Mouse (Mus musculus) CD8-positive naive resting alpha-beta T cell, adult 2 months (primary cell): ENCODE data around the gene Gpr156.

ENCODE experiments used
- DNase-seq, 2 experiments: peaks; one replicate each; pipeline ENCODE4 v3.0.0; 2022; ENCODE audit warnings: low read depth in 2 of 2, low spot score in 2 of 2

Gene Gpr156

DNA sequence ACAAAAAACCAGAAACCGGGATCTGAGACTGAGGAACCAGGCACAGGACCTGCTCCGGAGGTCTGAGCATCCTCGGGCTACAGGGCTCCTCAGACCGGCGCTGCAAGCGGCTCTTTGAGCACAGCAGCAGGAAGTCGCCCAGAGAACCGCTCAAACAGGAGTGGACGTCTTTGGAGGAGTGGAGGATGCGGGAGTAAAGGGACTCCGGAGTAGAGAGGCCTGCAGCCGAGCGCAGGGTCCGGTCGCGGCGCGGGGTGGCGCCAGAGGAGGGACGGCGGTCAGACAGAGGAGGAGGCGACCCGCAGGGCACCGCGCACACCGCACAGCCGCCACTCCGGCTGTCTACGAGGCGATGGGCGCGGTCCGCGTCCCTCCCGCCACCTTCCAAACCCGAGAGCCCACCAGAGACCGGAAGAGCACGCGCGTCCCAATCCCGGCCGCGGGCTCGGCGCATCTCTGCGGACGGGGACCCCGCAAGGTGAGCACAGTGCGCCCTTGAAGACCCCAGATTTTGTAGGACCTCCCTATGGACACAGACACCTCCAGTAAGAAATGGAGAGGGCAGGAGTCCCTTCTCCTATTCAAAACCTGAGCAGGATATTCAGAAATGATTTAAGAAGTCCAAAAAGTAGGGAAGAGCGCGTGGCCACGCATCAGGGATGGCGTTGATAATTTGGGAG is at the start of gene Gpr156:
TSS of gene Gpr156 (plus strand) at position 359 of the 680 bp plus-strand sequence.
- no peak for DNase-seq

- peak; percentile 73 to 74 for DNase-seq
These were observed 48.3 kb upstream of the Gpr156 start, which contains the start of gene Lrrc58 for GRCm38 (mm10) chr16:37867791-37868505. TSS of gene Lrrc58 (plus strand) at chr16:37868389.

DNA sequence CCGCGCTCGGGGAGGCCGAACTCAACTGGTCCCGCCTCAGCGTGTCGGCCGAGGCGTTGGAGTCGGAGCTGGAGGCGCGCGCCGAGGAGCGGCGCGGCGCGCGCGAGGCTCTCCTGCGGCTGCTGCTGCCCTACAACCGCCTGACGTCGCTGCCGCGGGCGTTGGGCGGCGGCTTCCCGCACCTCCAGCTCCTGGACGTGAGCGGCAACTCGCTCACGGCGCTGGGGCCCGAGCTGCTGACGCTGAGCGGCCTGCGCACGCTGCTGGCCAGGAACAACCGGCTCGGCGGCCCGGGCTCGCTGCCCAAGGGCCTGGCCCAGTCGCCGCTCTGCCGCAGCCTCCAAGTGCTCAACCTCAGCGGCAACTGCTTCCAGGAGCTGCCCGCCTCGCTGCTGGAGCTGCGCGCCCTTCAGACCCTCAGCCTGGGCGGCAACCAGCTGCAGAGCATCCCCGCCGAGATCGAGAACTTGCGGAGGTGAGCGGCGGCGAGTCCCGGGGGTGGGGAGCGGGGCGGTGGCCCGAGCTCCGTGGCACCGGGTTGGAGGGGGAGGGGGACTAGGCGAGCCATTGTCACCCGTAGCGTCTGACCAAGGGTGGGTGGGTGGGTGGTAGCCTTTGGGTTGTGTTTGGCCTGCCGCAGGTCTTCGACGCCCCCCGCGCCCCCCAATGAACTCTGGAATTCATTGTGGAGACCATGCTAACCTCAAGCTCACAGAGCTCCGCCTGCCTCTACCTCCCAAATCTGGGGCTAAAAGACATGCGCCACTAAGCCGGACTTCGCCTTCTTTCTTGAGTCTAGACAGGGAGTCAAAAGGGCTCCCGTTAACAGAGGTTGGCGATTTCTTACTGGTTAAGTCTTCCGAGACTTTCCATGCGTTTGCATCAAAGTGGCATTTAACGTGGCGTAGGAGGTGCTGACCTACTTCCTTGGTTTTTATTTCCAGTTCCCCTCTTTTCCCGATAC is 47.5 kb upstream of the Gpr156 start:
- DNase-seq = no peak

DNA sequence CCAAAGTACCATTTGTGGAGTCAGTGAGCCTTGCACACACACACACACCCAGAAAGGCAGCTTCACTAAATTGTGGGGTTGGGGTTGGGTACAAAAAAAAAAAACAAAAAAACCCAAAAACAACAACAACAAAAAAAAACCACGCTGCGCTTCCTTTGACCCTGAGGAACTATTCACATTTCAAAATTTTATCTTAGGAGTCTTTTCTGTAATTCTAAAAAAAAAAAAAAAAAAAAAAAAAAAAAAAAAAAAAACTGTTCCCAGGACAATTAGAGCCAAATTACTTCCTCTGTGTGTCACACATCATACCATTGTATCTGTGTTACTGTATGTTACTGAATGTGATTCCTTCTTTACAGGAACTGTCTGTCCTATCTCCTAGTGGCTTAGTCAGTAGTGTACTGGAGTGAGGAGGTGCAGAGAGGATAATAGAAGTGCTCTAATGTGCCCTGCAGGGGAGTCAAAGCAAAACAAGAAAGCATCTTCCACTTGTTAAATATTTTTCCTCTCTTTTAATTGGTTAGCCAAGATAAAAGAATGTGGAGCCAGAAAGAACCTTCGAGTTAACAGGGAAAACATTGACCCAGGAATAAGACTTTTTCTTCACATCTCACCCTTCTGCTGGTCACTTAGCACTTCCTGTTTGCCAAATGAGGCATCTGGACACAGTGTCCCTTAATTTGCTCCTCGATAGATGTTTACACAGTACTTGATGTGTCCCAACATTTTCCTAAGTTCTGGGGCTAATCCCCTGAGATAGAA is 46.6 kb upstream of the Gpr156 start:
- no peak for DNase-seq

DNA sequence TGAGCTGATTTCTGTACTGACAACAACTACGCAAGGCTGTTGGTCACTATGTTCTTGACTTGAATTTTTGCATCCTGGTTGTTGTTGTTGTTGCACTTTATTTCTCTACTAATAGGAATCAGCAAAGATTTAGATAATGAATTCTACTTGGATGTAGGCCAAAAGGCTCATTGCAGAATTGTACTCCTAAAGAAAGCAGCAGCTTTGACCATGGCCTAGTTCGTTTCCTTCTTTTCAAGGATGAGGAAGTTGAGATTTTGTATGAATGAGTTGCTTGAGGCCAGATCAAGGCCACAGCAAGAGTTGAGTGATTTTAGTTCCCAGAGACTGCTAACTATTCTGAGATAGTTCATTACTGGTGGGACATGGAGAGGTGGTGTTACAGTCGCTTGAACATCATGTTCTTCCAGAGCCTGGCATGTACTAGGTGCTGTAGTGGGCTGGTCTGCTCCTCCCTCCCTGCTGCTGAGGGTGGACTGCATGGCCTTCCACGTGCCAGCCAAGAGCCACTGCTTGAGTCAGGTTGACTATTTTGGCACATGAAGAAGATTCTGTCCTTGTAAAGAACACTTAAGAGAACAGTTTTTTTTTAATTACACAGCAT is 45.1 kb upstream of the Gpr156 start:
- no peak for DNase-seq

- DNase-seq = no peak
These were observed 41.6 kb upstream of the Gpr156 start for GRCm38 (mm10) chr16:37874501-37875235.

GRCm38 (mm10) chr16:37877406-37877805 is 38.9 kb upstream of the Gpr156 start:
- DNase-seq = no peak

DNA sequence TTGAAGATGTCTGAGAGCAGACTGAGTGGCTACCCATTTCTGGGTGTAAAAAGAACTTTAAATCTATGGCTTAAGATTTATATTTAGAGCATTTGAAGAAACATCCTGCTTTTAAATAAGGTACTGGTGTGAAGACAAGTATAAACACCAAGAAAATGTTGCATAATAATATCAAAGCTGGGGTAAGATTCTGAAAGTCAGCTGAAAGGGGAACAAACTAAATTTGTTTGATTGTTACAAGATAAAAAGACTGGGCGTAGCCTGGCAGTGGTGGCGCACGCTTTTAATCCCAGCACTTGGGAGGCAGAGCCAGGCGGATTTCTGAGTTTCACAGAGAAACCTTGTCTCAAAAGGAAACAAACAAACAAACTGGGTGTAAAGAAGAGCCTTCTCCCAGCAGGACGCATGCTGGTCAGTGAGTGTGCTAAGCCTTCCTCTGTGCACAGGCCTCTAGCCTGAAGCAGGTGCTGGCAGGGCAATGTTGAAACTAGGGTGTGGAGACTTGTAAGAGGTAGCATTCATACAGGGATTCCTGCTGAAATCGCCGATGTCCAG is 37.3 kb upstream of the Gpr156 start:
- no peak for DNase-seq

DNA sequence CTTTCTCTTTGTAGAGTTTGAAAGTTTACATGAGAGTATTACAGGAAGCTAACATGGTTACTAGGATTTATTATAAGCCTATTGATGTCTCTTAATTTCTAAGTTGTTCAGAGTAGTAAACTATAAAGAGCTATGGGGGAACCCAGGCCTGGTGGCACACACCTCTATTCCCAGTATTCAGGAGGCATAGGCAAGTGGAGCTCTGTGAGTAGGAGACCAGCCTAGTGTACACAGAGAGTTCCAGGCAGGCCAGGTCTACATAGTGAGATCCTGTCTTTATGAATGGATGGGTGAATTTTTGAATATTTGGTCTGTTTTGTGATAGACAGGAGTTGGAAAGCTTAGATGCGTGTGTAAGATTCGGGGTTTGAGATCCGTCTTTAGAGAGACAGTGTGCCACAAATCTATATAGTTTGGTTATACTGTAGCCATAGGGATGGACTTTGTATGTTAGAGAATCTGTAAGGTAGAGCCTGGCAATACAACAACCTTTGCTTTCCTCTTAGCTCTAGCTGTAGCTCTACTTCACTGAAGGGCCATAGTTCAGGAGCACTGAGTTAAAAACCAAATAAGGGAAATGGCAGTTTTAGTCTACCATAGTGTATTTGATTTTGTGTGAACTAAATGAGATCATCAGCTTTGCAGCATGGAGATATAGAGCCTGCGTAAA is 36.4 kb upstream of the Gpr156 start:
- no peak for DNase-seq

- no peak for DNase-seq
These were observed 35.1 kb upstream of the Gpr156 start for GRCm38 (mm10) chr16:37881168-37881567.

DNA sequence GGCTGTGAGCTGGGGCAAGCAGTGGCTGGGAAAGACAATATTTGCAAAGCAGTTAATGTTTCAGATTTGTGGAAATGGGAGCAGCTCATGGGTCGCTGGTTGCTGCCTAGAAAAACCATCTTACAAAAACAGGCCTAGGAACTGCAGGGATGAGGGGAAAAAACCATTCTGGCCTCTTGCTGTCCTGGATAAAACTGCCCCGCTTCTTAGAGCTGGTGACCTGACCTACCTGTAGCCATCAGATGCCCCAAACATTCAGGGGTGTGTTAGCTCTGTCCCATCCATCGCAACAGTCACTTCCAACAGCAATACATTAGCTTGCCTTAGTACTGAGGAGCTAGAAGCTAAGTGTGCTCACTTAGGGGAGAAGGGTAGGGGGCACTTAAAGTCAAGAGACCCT is 27.3 kb upstream of the Gpr156 start:
- no peak for DNase-seq

DNA sequence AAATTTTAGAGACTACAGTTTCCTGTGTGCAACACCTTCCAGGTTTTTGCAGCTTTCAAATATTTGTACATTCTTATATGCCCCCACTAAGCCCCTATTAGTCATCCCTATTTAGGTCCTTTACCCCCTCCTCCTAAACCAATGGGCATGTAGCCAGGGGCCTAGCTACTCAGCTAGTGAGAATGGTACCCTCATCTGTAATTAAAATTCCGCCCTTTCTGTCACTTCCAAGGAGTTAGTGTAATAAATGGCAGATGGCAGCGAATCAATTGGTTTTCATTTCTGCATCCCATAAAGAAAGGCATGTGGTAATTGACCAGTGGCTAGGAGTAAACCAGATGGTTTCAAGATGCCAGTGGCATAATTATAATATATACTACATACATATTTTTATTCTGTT is 23.6 kb upstream of the Gpr156 start:
- no peak for DNase-seq

DNA sequence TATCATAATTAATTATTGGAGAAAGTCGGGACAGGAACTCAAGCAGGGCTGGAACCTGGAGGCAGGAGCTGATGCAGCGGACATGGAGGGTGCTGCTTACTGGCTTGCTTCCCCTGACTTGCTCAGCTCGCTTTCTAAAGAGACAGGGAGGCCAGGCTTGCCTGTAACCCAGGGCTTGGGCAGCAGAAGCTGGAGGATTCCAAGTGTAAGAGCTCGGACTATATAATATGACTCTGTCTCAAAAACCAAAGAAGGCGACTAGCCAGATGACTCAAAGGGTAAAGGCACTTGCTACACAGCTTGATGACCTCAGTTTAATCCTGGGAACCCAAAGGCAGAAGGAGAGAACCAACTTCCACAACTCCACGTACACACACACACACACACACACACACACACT is 22.9 kb upstream of the Gpr156 start:
- no peak for DNase-seq

DNA sequence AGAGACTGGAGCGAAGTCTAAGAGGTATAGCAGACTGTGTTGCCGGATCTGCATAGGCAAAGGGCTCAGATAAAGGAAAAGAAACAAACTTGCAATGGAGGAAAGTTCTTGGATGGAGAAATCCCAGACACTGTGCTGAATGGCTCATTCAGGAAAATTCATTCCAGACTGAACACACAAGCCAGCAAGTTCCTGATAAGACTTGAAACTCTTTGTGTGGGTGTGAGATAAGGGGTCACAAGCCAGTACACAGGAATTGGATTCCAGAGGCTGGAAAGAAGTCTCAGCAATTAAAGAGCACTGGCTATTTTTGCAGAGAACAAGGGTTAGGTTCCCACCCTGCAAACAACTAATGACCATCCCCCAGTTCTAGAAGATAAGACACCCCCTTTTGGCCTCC is 22.4 kb upstream of the Gpr156 start:
- no peak for DNase-seq

DNA sequence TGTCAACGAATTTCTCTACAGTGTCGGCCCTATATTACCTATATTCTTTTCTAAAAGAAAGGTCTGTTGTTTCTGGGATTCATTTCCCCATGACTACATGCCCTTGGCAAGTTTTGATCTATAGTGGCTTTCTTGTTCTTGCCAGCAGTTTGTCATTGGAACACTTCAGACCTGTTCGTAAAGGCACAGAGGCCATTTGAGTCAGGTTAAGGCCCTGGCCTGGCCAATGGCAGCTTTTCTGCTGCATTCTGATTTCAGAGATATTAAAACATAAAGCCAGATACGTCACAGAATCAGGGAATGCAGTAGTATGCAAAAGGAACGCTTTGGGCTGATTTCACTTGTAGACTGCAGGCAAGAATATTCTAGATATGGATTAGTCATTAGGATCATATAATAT is 17.5 kb upstream of the Gpr156 start:
- no peak for DNase-seq

- no peak for DNase-seq
These were observed 16.9 kb upstream of the Gpr156 start for GRCm38 (mm10) chr16:37899357-37899756.

DNA sequence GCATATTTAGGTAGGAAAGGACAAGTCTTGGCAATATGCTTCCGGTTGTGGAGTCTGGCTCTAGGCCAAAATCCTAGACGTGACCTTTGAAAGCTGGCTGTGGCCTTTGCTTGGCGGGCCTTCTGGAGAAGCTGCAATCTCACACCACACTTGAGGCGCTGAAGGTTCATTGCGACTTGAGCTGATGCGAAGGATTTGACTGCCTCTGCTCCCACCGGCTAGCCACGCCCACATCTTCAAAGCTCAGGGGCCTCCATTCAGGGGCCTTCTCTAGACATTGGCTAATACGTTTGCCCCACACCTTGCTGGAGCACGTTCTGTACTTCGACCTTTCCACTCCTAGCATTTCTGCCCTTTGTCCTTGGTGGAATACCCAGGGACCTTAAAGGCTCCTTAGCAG is 15.0 kb upstream of the Gpr156 start:
- DNase-seq = no peak

DNA sequence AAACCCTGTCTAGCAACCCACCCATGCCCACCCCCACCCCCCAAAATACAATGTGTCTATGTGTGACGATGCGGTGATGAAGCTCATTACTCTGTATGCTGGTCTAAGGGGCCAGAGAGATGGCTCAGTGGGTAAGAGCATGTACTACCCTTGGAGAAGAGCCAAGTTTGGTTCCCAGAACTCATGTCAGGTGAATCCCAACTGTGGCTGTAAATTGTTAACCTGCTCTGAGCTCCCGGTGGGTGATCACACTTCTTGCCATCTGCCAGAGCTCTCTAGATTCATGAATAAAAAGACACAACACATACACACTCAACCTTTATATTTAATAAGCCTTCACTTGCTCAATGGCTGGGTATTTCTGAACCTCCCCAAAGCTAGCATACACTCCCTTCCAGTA is 9.8 kb upstream of the Gpr156 start:
- DNase-seq = no peak

GRCm38 (mm10) chr16:37911086-37911485 is 5.2 kb upstream of the Gpr156 start:
- no peak for DNase-seq
